Mouse (Mus musculus) thymus, adult 18-20 months (tissue): ENCODE data around the gene Nsd2.
A peak's percentile ranks its signal among the peaks of the same experiment; 100 is the strongest.
"Not testable (repeated sequence)": the region's sequence is repeated elsewhere in the genome, so short reads cannot be mapped to it uniquely, and the experiment has no call there.

Experiments used
- DNase-seq, 2 experiments: peaks; one replicate each; pipeline ENCODE4 v3.0.0; 2022; ENCODE audit warnings: mixed read lengths in 2 of 2

The Nsd2 gene

GRCm38 (mm10) chr5:33934877-33935276 lies 114.4 kb downstream of the Nsd2 start:
- no peak for DNase-seq

- peak in 1 of 2 experiments; percentile 56 for DNase-seq
Measured at GRCm38 (mm10) chr5:33935700-33936111, 115.2 kb downstream of the Nsd2 start.

GRCm38 (mm10) chr5:33936120-33936707 lies 115.7 kb downstream of the Nsd2 start, which contains the start of gene Nelfa:
Gene Nelfa, minus strand, starts transcription at chr5:33936413.
- peak; percentile 97 for DNase-seq

- DNase-seq, result no peak
Measured at GRCm38 (mm10) chr5:33937230-33937629, 116.7 kb downstream of the Nsd2 start.

GRCm38 (mm10) chr5:33938448-33938847 lies 117.9 kb downstream of the Nsd2 start:
- DNase-seq, result peak in 1 of 2 experiments; percentile 14

GRCm38 (mm10) chr5:33947035-33947434 lies 126.5 kb downstream of the Nsd2 start:
- DNase-seq, result not testable (repeated sequence)
